Mouse (Mus musculus) bone marrow macrophage, adult 2 months (primary cell): ENCODE data around the gene Zfp414. TPM values are rescaled to one million over a fixed set of nuclear protein-coding genes. Genes with fewer than 3 reads are reported as not detected.

ENCODE experiments used
- H3K27ac ChIP-seq: 2 replicates; pipeline ENCODE4 v1.5.1; 2012; ENCODE audit warnings: low read depth, low read length; ENCODE audit not compliant: insufficient read depth
- H3K4me1 ChIP-seq: 2 replicates; pipeline ENCODE4 v1.6.1; 2012; ENCODE audit warnings: low read length; ENCODE audit not compliant: control insufficient read depth, insufficient read depth
- H3K4me3 ChIP-seq: 2 replicates; pipeline ENCODE4 v1.5.1; 2012; ENCODE audit warnings: mild to moderate bottlenecking, low read length, moderate library complexity; ENCODE audit not compliant: insufficient read depth
- CTCF ChIP-seq: IDR thresholded peaks from 2 replicates; pipeline ENCODE4 v1.5.1; 2012; ENCODE audit warnings: low read depth, mild to moderate bottlenecking, low read length, moderate library complexity
- POLR2A ChIP-seq: IDR thresholded peaks from 2 replicates; pipeline ENCODE4 v1.6.1; 2012; ENCODE audit warnings: mild to moderate bottlenecking, low read depth, low read length, borderline replicate concordance
- polyA plus RNA-seq: library from polyadenylated mRNA; stranded (reverse); fragments of >200 nt; gene quantifications from 2 replicates; pipeline ENCODE4 v1.2.4, GENCODE M21; 2012; ENCODE audit not compliant: missing spikeins, insufficient read depth, insufficient read length

The Zfp414 gene
- polyA plus RNA-seq, 1 experiment = 55.6 TPM

DNA sequence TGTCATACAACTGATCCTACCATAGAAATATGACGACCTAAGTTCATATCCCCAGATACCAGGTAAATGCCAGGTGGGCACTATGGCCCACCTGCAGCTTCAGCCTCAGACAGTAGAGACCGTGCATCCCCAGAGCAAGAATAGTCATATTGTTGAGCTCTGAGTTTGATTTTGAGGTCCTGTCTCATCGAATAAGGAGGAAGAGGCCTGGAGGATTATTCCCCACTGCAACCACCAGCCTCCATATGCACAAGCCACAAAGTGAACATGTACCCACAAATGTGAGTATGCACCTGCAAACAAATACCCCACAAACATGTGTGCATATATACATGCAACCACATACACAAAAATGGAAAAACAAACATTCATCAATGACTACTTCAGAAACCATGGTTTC lies 1.6 kb upstream of the Zfp414 start:
- no peak for TF ChIP-seq CTCF
- TF ChIP-seq POLR2A = no peak

DNA sequence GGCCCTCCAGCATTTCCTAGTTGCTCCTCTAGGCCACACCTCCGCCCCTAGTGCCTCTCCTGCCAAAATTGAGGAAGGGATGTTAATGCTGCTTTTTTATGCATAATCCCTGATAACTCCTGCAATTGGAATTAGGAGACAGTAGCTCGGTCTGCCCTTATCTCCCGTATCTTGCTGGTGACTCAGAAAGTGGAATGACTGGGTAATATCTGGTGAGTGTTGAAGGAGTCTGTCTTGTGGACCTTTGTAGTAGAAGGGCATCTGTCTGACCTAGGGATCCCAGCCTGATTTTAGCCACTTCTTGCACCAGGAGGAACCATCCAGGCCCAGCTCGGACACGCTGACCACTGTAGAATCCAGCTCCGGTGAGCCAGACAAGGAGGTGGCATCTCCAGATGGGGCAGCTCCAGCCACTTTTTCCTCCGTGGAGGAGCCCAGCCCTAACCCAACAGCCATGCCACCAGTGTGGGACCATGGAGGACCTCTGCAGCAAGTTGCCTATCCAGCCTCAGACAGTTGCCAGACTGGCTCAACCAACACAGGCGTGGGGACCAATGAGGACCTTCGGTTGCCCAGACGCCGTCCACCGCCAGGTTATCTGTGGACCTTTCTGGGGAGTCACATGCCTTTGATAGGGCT lies 716 bp downstream of the Zfp414 start:
- H3K27ac ChIP-seq = peak overlapping the region; percentile 64
- TF ChIP-seq POLR2A (no peak), CTCF (no peak)
- peak overlapping the region; percentile 86 for H3K4me3 ChIP-seq
- H3K4me1 ChIP-seq = peaks cover 18% of the 10 kb centered on the region

More for the DNA sequence above, 1.6 kb upstream of the Zfp414 start:
- no peak overlapping the region for H3K4me3 ChIP-seq
- H3K4me1 ChIP-seq = peaks cover 18% of the 10 kb centered on the region
- no peak overlapping the region for H3K27ac ChIP-seq

DNA sequence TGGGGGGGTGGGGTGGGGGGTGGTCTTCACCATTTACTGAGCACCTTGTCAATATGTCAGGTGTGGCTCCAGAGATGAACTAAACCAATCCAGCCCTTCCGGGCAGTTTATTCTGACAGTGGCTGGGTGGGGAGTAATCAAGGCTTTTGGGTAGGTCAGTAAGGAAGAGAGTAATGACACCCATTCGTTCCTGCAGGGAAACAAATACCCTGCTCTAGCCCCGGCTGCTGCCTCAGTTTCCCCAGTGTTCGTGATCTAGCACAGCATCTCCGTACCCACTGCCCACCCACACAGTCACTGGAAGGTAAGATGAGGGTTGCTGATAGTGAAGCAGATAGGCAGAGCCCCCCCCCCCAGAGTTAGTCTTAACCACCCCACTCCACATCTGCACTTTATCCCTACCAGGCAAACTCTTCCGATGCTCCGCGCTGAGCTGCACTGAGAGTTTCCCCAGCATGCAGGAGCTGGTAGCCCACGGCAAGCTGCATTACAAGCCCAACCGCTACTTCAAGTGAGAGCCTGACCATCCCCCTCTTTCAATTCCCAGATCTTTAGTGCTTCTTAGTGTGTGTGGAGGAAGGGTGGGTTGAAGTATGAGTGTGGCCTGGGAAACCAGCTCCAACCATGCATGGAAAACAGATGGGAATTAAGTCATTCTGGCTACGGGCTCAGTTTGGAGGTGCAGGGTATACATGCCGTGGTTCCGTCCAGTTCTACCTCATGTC lies 1.4 kb downstream of the Zfp414 start:
- Histone ChIP-seq H3K27ac (no peak overlapping the region), H3K4me1 (peaks cover 18% of the 10 kb centered on the region), H3K4me3 (peak overlapping the region; percentile 86; the same call in 1 of the 2 replicates)
- TF ChIP-seq CTCF = no peak
- no peak for TF ChIP-seq POLR2A

DNA sequence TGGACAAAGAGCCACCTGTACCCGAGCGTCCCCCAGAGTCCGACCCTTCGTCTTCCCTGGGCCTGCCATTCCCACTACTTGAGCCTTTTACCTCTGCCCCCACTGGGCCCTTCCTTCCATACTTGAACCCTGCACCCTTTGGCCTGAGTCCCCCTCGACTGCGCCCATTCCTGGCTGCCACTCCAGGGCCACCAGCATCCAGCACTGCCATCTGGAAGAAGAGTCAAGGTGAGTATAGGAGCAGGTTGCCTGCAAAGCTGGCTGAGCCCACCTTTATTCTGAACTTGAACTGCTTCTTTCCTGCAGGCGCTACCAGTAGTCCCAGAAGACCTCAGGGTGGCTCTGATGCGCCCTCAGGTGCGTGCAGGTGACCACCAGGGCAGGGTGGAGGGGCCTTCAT lies 2.3 kb downstream of the Zfp414 start:
- TF ChIP-seq CTCF (no peak), POLR2A (no peak)
- Histone ChIP-seq H3K4me3 (no peak overlapping the region), H3K27ac (no peak overlapping the region), H3K4me1 (peaks cover 18% of the 10 kb centered on the region)

DNA sequence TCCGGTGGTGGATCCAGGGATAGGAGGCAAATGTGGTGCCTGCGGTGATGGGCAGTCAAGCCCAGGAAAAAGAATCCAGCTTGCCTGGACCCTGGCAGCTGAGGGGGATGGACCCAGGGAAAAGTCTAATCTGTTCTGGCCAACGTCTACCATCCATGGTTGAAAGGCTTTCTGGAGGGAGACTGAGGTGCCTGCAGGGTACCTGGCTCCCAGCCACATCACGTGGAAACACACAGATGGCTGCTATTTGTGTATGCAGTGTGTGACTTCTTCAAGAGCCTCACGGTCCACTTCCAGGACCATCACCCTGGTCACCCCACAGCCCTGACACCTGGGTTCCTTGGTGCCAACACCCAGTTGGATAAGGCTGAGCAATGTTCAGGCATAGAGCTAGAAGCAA lies 2.9 kb downstream of the Zfp414 start:
- TF ChIP-seq CTCF = no peak
- TF ChIP-seq POLR2A = no peak
- Histone ChIP-seq H3K27ac (no peak overlapping the region), H3K4me3 (no peak overlapping the region), H3K4me1 (peaks cover 19% of the 10 kb centered on the region)

DNA sequence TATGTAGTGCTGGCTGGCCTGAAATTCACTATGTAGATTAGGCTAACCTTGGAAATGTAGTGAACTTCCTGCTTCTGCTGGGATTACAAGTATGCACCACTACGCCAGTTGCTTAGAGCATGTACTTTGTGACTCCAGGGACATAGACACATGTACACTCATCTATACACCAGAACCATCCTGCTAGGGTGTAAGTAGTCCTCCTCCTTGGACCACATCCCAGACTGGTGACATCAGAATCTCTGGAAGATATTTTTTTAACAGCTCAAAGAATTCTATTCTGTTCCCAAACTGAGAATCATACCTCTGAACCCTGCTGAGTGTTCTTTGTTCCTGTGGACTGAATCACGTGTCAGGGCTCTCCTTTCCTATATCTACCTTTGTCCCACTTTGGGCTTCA lies 8.1 kb downstream of the Zfp414 start:
- TF ChIP-seq CTCF (no peak), POLR2A (no peak)
- H3K27ac ChIP-seq = no peak overlapping the region
- H3K4me3 ChIP-seq = no peak overlapping the region
- peaks cover 48% of the 10 kb centered on the region for H3K4me1 ChIP-seq

DNA sequence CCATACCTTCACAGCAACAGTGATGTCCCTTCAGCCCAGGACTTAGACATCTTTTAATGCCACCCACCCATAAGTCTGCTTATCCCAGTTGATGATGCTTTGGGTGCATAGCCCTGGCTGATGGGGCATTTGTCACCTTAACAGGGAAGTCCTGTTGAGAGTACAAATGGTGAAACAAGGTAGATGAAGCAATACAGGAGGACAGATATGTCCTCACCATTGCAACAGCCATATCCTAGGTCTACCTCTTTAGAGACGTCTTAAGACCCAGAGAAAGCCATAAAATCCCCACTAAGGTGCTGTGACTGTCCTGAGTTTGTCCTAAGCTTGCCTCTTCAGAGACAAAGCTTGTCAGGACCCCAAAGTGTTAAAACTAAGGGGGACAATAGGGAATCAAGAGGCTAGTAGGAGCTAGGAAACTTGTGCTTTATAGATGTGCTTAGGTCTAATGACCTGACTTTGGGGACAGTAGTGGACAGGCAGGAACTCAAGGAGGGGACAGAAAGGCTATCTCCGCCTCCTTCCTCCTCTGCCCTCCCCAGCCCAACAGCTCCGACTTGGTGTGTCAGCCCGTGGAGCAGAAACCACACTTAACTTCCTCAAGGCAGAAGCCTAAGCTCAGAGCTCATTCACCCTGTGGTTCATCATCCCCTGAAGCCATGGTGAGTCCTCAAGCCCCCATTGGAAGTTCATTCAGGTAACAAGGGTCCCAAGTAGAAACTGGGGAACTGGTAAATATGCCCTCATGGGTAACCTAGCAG lies 8.8 kb downstream of the Zfp414 start, which contains the start of gene Pram1:
Gene Pram1, plus strand, starts transcription at position 541 of the 761 bp plus-strand sequence.
- peak within 1 kb of the TSS; percentile 36 for H3K27ac ChIP-seq
- no peak within 1 kb of the TSS for H3K4me3 ChIP-seq
- TF ChIP-seq CTCF = no peak
- TF ChIP-seq POLR2A = no peak
- H3K4me1 ChIP-seq = peaks cover 49% of the 10 kb centered on the region

DNA sequence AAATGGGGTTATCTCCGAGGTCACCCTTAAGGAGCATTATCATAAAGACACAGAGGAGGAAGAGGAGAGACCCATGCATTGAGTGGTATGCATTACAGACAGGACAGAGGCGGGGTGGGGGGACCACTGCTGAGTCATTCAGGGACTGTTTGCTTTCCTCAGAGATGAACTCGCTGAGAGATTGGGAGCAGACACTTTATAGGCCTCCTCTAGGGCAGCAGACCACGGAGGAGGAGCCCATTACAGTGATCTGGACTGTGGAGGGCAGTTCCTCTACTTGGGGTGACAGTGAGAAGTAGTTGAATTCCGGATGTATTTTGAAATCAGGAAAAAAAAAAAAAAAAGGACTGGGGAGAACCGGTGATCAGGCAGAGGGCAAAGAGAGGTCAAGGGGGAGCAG lies 10.9 kb downstream of the Zfp414 start:
- no peak overlapping the region for H3K4me3 ChIP-seq
- peak overlapping the region; percentile 87 for H3K27ac ChIP-seq
- TF ChIP-seq POLR2A (no peak), CTCF (no peak)
- H3K4me1 ChIP-seq = peaks cover 49% of the 10 kb centered on the region

DNA sequence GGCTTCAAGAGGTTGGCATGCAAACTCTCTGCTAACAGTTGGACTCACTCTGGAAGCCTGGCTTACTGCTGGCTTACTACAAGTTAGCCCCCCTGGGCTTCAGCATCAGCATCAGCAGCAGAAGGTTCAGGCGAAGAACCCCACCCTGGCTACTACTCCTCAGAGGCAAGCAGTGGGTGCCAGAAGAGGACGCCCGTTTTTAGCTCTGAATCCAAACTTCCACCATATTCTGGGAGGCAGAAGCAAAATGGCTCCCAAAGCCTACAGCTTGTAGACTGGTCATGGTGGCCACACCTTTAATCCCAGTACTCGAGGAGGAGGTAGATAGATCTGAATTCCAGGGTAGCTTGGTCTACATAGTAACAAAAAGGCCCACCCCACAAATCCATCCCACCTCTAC lies 15.2 kb downstream of the Zfp414 start:
- Histone ChIP-seq H3K4me3 (no peak overlapping the region), H3K4me1 (peaks cover 28% of the 10 kb centered on the region), H3K27ac (no peak overlapping the region)
- TF ChIP-seq CTCF (no peak), POLR2A (no peak)

DNA sequence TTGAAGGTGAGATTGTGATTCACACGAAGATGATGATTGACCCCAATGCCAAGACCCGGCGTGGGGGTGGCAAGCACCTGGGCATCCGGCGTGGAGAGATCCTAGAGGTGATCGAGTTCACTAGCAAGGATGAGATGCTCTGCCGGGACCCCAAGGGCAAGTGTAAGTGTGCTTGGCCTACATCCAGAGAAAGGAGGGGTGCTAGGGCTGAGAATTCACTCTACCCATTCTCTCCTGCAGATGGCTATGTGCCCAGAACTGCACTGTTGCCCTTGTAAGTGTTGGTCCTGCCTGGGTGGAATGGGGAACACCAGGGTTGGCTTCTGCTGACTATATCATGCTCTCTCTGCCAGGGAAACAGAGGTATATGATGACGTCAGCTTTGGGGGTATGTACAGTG lies 16.2 kb downstream of the Zfp414 start:
- no peak overlapping the region for H3K27ac ChIP-seq
- peaks cover 19% of the 10 kb centered on the region for H3K4me1 ChIP-seq
- TF ChIP-seq CTCF = no peak
- no peak for TF ChIP-seq POLR2A
- no peak overlapping the region for H3K4me3 ChIP-seq
